Mouse (Mus musculus): ENCODE data around the gene Wipf2. TPM values are rescaled to one million over a fixed set of nuclear protein-coding genes. Genes with fewer than 3 reads are reported as not detected.
"Not testable (repeated sequence)": the region's sequence is repeated elsewhere in the genome, so short reads cannot be mapped to it uniquely, and the experiment has no call there.

Gene Wipf2
- total RNA-seq, 2 experiments from 2014 or later, result 8.2 to 9.4 TPM

DNA sequence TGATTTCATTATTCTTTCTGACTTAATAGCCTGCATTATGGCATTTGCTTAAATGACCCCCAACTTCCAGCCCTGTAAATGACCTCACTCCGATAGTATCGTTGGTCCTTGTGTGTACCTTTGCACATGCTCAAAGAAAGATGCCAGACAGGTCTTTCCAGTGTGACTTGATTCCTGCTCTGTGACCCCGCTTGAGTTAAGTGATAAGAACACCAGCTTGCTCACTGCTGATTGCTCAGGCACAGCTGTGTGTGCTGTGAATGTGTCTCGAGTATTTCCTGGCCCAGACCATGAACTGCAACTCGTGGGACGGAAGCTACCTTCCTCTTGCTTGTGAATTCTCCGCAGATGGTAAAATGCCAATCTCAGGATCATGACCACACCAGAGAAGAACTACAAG lies 41.6 kb downstream of the Wipf2 start:
- 0 out of 2 replicates have a peak, but pooled peaks have one; percentile 14 for ATAC-seq (replicated peaks; ENCODE audit: low FRiP score, poor library complexity, severe bottlenecking)

DNA sequence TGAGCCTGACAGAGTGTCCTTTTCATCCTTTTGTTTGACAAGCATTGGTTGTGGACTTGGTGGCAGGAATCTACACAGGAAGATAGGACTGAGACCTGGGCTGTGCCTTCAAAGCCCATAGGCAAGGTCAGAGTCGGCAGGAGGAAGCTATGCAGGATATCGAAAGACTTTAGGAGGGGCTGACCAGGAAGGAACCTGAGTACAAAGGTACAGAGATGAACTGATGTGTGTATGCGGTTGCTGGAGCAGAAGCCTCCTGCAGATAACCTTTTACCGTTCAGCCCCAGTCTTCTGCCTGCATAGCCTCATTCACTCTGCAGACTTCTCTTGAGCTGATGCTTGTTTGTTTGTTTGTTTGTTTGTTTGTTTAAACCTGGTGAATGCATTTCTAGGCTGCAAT lies 42.1 kb downstream of the Wipf2 start:
- ATAC-seq (replicated peaks; ENCODE audit: low FRiP score, poor library complexity, severe bottlenecking), result no peak

DNA sequence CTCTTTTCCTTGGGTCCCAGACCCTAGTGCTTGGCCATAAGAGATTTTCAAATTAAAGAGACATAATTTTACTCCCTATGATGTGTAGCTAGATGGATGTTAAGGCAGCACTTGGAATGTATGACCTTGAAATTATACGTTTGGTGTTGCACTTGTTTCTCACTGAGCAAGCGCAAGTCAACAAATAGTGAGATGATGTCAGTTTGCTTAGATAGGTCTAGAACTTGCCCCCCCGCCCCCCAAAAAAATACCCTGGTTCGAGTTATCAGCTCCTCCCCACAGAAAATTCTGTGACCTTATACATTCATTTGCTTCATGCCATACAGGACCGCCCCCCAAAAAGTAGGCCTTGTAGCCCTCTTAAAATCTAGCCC lies 43.6 kb downstream of the Wipf2 start:
- ATAC-seq (replicated peaks; ENCODE audit: low FRiP score, poor library complexity, severe bottlenecking), result no peak

DNA sequence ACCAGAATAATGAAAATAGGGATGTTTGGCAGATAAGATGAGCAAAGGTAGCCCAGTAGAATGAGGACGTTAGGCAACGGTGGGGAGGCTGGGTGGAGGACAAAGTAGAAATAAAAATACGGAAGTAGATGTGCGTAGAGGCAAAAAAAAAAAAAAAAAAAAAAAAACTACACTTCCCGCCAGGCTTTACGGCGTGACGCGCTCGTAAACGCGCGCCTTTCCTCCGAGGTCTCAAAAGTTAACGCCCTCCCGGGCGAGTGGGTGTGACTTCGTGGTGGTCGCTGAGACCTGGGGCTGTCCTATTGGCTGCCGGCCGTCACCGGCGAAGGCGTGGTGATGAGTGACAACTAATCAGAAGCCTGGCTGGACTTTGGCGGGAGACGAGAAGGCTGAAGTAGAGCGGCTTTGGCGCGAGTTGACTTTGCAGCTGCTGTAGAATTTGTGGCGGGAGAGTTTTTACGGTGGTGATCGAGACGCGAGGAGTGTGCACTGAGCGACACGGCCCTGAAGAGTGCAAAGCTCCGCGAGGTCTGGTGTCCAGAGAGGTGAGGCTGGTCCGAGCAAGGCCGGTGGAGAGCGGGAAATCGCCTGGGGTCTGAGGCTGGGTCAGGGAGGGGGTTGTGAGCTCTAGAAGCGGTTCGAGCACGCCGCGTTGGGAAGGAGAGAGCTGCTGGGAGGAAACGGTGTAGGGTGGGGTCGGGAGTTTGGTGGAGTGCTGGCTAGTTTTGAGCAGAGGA lies 44.2 kb downstream of the Wipf2 start, which contains the start of gene Cdc6:
Gene Cdc6 (plus strand): TSS at position 365 of the 737 bp plus-strand sequence.
- peak; percentile 78 for ATAC-seq (replicated peaks; ENCODE audit: low FRiP score, poor library complexity, severe bottlenecking)

DNA sequence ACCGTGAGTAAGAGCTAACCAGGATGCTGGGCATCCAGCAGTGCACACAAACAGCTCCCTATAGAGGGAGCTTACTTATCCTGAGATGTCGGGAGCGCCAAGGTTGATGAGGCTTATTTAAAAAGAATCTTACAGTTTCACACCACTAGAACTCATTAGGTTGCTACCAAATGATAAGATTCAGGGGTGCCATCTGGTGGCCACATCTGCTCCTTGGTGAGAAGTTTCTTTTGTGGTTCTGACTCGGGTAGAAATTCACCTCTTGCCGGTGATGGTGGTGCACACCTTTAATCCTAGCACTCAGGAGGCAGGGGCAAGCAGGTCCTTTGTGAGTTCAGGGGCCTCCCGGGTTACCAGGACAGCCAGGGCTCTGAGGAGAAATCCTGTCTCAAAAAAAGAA lies 46.2 kb downstream of the Wipf2 start:
- peak; percentile 46 for ATAC-seq (replicated peaks; ENCODE audit: low FRiP score, poor library complexity, severe bottlenecking)

DNA sequence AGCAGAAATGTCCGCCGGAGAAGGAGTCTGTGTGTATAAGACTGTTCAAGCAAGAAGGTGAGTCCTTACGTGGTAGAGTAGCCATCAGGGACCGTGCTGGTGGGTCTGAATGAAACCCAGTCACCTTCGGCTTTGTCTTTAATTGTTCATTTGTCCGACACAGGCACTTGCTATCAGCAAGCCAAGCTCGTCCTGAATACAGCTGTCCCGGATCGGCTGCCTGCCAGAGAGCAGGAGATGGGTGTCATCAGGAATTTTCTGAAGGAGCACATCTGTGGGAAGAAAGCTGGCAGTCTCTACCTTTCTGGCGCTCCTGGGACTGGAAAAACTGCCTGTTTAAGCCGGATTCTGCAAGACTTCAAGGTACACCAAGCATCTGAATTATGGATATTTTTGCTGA lies 47.0 kb downstream of the Wipf2 start:
- no peak for ATAC-seq (replicated peaks; ENCODE audit: low FRiP score, poor library complexity, severe bottlenecking)

DNA sequence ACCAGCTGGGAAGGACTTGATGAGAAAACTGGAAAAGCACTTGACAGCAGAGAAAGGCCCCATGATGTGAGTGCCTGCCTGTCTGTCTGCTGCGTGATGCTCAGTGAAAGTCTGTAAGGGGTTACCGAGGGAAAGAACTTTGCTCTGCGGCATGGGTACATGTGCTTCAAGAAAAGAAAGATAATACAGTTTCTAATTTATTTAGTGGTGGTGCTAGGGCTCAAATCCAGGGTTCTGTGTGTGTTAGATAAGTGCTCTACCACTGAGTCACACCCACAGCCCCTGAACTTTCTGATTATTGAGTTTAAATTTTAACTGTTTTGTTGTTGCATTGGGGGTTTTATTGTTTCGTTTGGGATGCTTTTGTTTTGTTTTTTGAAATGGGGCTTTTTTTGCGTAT lies 48.1 kb downstream of the Wipf2 start:
- ATAC-seq (replicated peaks; ENCODE audit: low FRiP score, poor library complexity, severe bottlenecking), result peak; percentile 62

DNA sequence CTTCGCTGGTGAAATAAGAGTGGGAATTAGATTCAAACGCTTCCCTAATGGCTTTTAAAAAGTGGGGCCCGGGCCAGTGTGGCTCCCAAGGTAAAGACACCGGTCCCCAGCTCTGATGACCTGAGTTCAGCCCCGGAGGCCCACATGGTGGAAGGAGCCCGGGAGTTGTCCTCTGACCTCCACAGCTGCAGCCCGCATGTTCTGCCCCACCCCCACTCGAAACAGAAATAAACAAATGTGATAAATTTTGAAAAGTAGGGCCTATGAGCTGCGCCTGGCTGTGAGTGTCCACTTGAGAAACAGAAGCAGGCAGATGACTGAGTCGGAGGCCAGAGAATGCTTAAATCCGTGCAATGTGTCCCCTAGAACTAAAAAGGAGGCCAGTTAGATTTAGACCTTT lies 50.8 kb downstream of the Wipf2 start:
- ATAC-seq (replicated peaks; ENCODE audit: low FRiP score, poor library complexity, severe bottlenecking), result no peak

DNA sequence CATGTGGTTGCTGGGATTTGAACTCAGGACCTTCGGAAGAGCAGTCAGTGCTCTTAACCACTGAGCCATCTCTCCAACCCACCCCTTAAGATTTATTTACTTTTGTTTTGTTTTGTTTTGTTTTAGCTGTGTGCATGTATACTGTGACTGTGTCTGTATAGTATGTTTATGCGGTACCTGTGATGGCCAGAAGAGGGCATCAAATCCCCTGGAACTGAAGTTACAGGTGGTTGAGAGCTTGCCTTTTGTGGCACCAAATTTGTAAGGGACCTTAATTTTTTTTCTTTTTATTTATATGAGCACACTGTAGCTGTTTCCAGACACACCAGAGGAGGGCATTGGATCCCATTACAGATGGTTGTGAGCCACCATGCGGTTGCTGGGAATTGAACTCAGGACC lies 52.9 kb downstream of the Wipf2 start:
- ATAC-seq (replicated peaks; ENCODE audit: low FRiP score, poor library complexity, severe bottlenecking), result 0 out of 2 replicates have a peak, but pooled peaks have one; percentile 38

DNA sequence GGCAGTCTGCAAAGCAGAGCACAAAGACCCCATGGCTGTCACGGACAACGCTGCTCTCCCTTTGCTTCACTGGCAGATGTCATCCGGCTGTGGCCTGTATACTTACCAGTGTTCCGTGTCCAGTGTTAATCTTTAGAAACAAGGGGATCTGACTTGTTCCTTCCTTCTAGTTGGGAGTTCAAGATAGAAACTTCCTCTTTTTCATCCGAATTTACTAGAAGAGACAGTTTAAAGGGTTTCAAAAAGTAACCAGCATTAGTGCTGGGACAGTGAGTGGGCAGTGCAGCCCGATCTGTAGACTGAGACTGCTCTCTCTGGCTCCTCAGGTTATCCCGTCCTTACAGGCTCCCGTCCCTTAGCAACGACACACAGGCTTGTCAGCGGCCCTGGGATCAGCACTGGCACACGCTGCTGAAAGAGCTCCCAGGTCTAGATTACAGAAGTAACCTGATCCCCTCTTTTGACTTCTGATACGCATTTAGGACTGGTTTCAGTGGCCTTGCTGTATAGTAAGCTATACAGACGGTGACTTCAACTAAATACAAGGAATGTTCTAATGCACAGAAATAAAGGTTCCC lies 54.1 kb downstream of the Wipf2 start:
- ATAC-seq (replicated peaks; ENCODE audit: low FRiP score, poor library complexity, severe bottlenecking), result peak; percentile 71

DNA sequence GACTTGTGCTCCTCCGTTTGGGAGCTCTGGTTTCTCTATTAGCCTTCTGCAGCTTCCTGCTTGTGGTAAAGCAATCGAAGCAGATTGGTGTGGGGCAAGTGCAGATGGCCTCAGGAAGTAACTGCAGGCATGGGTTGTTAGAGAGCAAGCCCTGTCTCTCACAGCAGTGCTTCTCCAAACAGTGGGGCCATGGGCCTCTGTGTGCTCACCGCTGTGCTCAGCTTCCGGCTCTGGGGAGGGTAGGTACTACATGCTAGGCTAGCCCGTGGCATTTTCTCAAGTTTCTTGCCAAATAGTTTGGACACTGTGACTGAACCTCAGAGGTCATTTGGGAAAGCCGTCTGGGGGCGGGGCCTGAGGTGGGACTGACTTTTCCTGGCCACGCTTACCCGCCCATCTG lies 54.8 kb downstream of the Wipf2 start:
- ATAC-seq (replicated peaks; ENCODE audit: low FRiP score, poor library complexity, severe bottlenecking), result no peak

DNA sequence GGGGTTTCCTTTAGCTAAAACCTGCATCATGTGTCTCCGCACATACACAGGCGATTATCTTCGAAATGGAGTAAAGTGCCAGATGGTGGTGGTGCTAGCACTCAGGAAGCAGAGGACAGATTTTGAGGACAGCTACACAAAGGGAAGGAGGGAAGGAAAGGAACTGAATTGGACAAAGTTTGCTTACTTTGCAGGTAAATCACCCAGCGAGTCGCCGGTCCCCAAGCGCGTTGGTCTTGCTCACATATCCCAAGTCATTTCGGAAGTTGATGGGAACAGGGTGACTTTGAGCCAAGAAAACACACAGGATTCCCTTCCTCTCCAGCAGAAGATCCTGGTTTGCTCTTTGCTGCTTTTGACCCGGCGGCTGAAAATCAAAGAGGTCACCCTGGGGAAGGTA lies 55.6 kb downstream of the Wipf2 start:
- ATAC-seq (replicated peaks; ENCODE audit: low FRiP score, poor library complexity, severe bottlenecking), result no peak

DNA sequence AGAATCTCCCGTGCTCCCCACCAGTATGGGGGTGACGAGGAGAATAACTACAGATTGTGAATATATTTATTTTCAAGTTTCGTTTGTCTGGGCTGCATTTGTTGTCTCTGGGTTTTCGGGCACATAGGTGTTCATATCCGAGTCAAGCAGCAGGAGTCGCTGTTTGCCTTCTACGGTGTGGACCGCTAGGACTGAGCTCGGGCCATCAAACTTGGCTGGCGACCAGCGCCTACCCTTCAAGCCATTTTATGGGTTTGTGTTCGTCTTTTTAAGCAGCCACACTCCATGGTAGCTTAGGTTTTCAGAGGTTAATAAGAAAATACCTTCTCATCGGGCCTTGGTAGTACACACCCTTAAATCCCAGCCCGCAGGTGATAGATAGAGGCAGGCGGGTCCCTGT lies 58.4 kb downstream of the Wipf2 start:
- not testable (repeated sequence) for ATAC-seq (replicated peaks; ENCODE audit: low FRiP score, poor library complexity, severe bottlenecking)

DNA sequence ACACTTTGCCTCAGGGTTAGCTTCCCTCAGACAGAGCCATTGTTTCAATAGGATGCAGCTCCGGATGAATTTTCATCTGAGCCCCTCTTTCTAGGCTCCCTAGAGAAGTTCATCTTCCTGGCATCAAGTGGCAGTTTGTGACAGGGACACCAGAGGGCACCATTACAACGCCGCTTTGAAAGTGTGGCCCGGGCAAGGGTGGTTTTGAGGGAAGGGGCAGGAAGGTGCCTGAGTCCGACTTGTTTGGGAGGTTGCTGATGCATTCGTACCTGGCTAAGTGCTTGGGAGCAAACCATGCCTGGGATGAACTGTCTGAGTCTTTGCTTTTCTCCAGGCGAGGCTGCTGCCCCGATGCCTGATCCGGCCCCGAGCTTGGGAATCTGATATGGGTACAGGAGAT lies 58.9 kb downstream of the Wipf2 start:
- ATAC-seq (replicated peaks; ENCODE audit: low FRiP score, poor library complexity, severe bottlenecking), result not testable (repeated sequence)

DNA sequence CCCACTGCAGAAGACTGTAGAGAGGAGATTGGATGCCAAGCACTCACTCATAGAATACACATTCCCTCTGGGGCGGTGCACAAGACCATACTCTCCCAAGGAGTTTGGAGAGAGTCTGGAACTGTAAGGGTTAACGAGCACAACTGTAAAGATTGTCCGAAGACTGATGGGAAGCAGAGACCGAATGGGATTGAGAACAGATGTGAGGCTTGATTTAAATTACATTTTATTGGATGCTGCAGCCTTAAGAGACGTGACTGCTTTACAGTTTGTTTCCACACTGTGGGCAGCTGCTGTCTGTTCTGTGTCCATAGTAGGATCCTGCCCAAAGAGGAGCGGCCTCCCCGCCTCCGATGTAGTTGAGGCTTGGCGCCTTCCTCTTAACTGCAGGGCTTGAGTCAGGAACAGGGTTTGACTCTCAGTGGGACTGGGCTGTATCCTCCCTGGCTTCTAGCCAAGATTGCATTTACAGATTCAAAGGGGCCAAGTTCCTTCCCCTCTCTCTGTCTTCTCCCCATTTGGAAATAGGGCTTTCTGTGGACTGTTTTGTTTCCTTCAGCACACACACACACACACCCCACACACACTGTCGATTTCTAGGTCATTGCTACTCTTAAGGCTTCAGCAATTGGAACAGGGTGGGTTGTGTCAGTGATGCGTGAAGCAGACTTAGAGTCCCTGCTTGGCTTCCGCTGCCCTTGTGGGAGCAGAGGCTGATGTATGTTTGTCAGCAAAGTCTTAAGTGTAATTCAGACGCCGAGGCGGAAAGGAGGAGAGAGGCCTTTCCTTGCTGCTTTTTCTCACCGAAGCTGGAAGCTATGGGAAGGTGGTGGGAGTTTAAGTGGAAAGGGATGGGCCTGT lies 59.6 kb downstream of the Wipf2 start:
- not testable (repeated sequence) for ATAC-seq (replicated peaks; ENCODE audit: low FRiP score, poor library complexity, severe bottlenecking)

DNA sequence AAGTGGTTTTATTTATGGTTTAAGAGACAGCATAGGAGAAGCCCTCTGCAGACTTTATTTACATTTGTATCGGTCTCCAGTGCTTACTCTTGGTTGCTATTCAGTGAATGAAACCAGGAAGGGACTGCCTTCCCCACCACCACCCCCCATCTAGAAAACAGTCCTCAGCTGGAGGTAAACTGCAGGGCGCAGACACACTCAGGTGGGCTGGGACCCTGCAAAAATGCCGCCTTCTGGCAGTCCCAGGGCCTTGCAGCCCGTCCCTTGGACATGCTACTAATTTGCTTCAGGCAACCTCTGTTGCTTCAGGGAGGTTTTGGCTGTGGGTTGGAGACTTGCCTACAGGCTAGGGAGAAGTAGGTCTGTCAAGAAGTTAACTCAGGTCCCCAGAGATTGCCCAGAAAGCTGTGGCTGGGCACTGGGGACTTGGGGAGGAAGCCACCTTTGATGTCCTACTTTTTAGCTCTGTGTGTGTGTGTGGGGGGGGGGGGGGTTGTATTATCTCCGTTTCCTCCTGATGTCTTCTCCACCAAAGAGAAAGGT lies 61.3 kb downstream of the Wipf2 start:
- ATAC-seq (replicated peaks; ENCODE audit: low FRiP score, poor library complexity, severe bottlenecking), result no peak

DNA sequence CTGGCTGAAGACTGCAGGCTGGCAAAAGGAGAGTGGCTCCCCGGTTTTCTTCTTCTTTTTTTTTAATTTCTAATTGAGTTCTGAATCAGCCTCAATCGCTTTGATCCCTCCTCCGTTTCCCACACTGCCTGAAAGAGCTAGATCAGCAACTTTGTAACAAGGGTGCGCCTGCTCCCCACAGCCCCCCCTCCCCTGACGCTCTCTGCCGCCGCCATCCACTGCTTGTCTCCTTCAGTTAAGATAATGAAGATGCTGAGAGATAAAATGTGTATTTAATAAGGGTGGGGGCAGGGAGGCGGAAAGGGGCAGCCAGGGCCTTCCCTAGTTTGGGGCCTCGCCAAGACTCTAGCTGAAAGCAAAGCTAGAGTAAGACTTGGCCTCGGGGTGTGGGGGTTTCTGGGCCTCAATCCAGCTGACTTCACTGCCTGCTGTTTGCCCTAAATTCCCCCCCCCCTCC lies 61.9 kb downstream of the Wipf2 start:
- ATAC-seq (replicated peaks; ENCODE audit: low FRiP score, poor library complexity, severe bottlenecking), result no peak

DNA sequence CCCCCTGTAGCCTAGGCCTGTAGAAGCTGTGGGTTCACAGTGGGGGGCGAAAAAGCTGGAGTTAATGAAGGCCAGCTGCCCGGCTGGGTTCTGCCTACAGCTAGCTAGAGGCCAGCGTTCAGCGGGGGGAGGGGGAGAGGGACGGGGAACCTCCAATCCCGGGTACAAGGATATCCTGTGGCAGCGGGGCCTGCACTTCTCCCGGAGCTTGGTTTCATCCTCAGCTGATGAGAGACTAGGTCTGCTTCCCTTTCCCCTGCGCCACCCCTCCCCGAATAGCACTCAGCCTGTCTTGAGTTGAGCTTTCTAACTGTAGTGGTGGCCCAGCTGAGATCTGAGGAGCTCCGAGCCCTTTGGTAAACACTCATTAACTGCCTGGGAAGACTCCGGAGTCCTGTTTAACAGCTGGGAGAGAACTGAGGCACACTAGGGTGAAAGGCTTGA lies 62.5 kb downstream of the Wipf2 start:
- no peak for ATAC-seq (replicated peaks; ENCODE audit: low FRiP score, poor library complexity, severe bottlenecking)

DNA sequence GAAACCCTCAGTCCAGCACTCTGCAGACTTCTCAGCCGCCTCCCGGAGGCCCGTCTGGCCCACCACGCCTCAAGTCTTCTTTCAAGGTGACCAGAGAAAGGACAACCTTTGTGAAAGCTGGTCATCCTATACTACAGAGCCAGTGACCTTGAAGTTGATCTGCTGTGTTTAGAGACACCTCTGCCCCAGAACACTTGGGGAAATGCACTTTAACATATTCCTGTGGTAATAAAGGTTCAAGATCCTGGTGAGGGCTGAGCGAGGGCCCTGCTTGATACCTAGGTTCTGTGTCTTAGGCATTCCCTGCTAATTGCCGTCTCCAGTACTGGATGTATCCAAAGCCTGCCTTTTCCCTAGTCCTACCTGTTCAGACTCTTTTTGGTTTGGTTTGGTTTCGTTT lies 63.1 kb downstream of the Wipf2 start:
- ATAC-seq (replicated peaks; ENCODE audit: low FRiP score, poor library complexity, severe bottlenecking), result no peak

DNA sequence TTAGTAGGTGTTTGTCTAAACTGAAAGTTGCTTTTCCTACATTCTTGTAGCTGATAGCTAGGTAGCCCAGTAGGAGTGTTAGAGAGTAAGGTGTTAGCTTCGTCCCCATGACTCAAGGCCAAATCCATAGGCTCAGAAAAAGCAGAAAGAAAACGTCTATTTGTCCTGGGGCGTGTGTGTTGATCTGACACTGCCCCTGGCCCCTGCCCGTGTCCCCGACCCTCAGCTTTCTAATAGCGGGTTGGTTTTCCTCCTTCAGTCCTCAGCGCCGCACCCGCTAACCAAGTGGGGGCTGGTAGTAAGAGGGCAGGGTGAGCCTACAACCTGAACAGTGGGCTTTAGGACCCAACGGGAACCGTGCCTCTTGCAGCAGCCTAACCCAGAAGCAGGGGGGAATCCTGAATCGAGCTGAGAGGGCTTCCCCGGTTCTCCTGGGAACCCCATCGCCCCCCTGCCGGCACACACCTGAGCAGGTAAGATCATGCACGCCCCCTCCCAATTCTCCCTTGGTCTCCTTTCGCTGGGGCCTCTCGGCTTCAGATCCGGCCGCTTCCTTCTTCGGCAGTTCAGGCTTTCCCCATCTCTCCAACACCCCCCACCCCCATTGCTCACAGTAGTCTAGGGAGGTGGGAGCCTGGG lies 64.1 kb downstream of the Wipf2 start, which contains the start of gene Rara:
Gene Rara (plus strand): TSS at position 381 of the 639 bp plus-strand sequence.
- no peak for ATAC-seq (replicated peaks; ENCODE audit: low FRiP score, poor library complexity, severe bottlenecking)

All from erythroblast, adult 5-6 weeks (primary cell).